Mouse (Mus musculus) embryonic facial prominence, embryonic 11.5 days (tissue): ENCODE measurements around the gene Zfp354c. TPM values are rescaled to one million over a fixed set of nuclear protein-coding genes. Genes with fewer than 3 reads are reported as not detected.
A peak's percentile ranks its signal among the peaks of the same experiment; 100 is the strongest.

Source experiments
- ATAC-seq: fragments of 200-750 bp; cut with Nextera tagmentation; replicated peaks from 2 replicates; pipeline ENCODE4 v1.8.0; 2017; ENCODE audit warnings: low read depth; ENCODE audit not compliant: insufficient number of reproducible peaks, low FRiP score, low TSS enrichment
- DNase-seq: peaks from one replicate; pipeline ENCODE4 v3.0.0-alpha.2; 2015; ENCODE audit warnings: low spot score
- H3K27ac ChIP-seq: fragments of 300-500 bp; sonication (generic); replicated peaks from 2 replicates; pipeline ENCODE4 v1.5.1; 2014; ENCODE audit warnings: mild to moderate bottlenecking, low read depth, low read length, control low read depth
- H3K27me3 ChIP-seq: fragments of 300-500 bp; sonication (generic); 2 replicates; pipeline ENCODE4 v1.6.1; 2014; ENCODE audit warnings: mild to moderate bottlenecking, low read length, moderate library complexity, mixed read lengths; ENCODE audit not compliant: control insufficient read depth, insufficient read depth
- H3K36me3 ChIP-seq: fragments of 300-500 bp; sonication (generic); replicated peaks from 2 replicates; pipeline ENCODE4 v1.6.1; 2014; ENCODE audit warnings: low read depth, mild to moderate bottlenecking, low read length, moderate library complexity, mixed read lengths; ENCODE audit not compliant: control insufficient read depth, insufficient read depth
- H3K4me1 ChIP-seq: fragments of 300-500 bp; sonication (generic); 2 replicates; pipeline ENCODE4 v1.6.1; 2014; ENCODE audit warnings: low read length, mixed read lengths; ENCODE audit not compliant: control insufficient read depth, insufficient read depth
- H3K4me2 ChIP-seq: fragments of 300-500 bp; sonication (generic); 2 replicates; pipeline ENCODE4 v1.6.1; 2014; ENCODE audit warnings: low read depth, mild to moderate bottlenecking, control low read depth, low read length, moderate library complexity
- H3K4me3 ChIP-seq: fragments of 300-500 bp; sonication (generic); 2 replicates; pipeline ENCODE4 v1.5.1; 2014; ENCODE audit warnings: low read depth, low read length, control low read depth
- H3K9ac ChIP-seq: fragments of 300-500 bp; sonication (generic); replicated peaks from 2 replicates; pipeline ENCODE4 v1.6.1; 2014; ENCODE audit warnings: mild to moderate bottlenecking, control low read depth, low read length
- H3K9me3 ChIP-seq: fragments of 300-500 bp; sonication (generic); replicated peaks from 2 replicates; pipeline ENCODE4 v1.6.1; 2016; ENCODE audit warnings: mild to moderate bottlenecking, low read length, inconsistent platforms, mixed read lengths; ENCODE audit not compliant: control insufficient read depth
- WGBS: fragments of 180-500 bp; shearing (Covaris S2); extraction: QIAGEN DNeasy Blood & Tissue Kit; methylation state at CpG from one replicate; pipeline ENCODE4 v1.1.7; 2014; 5-methylcytosine and 5-hydroxymethylcytosine counted together
- polyA plus RNA-seq: library from polyadenylated mRNA; unstranded; fragments of >200 nt; fragmentation: Nextera tagmentation; extraction: Ambion mirVana; gene quantifications from 2 replicates; pipeline ENCODE4 v1.2.1, GENCODE M21; 2014

Zfp354c gene
- 51.4 and 56.1 TPM in 2 replicates for polyA plus RNA-seq

DNA sequence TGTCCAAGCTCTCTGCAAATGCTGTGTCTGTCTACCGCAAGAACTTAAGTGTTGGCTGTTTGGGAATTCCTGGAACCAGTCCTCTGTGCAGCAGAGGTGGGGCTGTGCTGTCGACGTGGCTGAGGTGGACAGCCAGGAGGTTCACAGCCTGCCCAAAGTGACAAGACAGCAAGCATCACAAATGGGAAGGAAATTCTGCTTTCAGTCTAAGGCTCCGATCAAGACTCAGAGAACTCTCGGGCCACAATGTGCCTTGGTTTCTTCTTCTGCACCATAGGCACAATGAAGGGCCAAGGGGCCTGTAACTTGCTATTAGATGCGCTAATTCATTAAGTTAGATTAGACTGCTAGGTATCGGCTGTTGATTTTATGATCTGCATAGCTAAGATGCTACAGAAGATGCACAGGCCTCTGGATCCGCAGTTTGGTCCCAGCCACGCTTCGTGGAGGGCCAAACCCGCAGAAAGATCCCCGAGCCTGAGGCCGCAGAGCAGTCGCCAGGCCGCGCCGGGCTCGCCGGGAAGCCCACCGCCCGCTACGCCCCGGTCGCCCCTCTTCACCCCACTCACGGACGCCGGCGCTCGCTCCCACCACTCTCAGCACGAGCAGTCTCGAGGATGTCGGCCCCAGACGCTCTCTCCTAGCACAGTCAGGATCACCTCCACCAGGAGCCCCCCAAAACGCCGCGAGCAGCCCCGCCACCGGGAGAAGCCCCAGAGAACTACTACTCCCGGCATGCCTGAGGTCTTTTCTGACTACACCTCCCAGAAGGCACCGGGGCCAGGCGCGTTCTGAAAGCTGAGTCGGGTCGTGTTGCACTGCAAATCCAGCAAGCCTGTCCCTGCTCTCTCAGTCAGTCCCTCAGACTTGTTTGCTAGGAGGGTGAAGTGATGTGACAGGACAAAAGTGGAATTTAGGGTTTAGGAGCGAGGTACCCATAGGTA is at the start of gene Zfp354c:
Gene Zfp354c (minus strand): TSS at position 715 of the 944 bp plus-strand sequence.
- H3K9ac ChIP-seq, result peak within 1 kb of the TSS; percentile 69
- peak; percentile 96 for ATAC-seq
- H3K27me3 ChIP-seq, result no peaks in the 10 kb centered on the region
- peak within 1 kb of the TSS; percentile 53 for H3K4me3 ChIP-seq
- peak within 1 kb of the TSS; percentile 58 for H3K4me2 ChIP-seq
- H3K27ac ChIP-seq, result no peak within 1 kb of the TSS
- DNase-seq, result peak; percentile 94
- WGBS, result under 1% methylated on average over 45 of the region's 45 CpGs
- peaks cover 11% of the 10 kb centered on the region for H3K36me3 ChIP-seq
- H3K9me3 ChIP-seq, result no peaks in the 10 kb centered on the region
- no peaks in the 10 kb centered on the region for H3K4me1 ChIP-seq

DNA sequence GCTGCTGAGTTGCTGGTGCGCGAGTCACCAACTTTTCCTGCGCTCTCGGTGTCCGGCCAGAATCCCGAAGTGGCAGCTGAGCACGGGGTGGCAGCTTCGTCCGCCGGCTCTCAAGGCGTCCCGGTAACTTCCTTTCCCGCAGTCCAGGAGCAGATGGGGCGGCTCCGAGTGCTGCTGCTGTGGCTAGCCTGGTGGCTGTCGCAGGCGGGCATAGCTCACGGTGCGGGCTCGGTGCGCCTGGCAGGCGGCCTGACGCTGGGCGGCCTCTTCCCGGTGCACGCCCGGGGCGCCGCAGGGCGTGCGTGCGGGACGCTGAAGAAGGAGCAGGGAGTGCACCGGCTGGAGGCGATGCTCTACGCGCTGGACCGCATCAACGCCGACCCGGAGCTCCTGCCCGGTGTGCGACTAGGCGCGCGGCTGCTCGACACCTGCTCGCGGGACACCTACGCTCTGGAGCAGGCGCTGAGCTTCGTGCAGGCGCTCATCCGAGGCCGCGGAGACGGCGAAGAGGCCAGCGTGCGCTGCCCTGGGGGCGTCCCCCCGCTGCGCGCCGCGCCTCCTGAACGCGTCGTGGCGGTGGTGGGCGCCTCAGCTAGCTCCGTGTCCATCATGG is 23.6 kb upstream of the Zfp354c start:
- Histone ChIP-seq H3K27me3 (peaks cover 37% of the 10 kb centered on the region), H3K4me3 (peak overlapping the region; percentile 43), H3K9me3 (no peaks in the 10 kb centered on the region), H3K4me2 (peak overlapping the region; percentile 90), H3K27ac (no peak overlapping the region), H3K9ac (peak overlapping the region; percentile 44), H3K36me3 (no peaks in the 10 kb centered on the region), H3K4me1 (peaks cover 8% of the 10 kb centered on the region; the same call in 1 of the 2 replicates)
- WGBS, result under 1% methylated on average over 72 of the region's 72 CpGs
- DNase-seq (peak; percentile 23), ATAC-seq (no peak)

DNA sequence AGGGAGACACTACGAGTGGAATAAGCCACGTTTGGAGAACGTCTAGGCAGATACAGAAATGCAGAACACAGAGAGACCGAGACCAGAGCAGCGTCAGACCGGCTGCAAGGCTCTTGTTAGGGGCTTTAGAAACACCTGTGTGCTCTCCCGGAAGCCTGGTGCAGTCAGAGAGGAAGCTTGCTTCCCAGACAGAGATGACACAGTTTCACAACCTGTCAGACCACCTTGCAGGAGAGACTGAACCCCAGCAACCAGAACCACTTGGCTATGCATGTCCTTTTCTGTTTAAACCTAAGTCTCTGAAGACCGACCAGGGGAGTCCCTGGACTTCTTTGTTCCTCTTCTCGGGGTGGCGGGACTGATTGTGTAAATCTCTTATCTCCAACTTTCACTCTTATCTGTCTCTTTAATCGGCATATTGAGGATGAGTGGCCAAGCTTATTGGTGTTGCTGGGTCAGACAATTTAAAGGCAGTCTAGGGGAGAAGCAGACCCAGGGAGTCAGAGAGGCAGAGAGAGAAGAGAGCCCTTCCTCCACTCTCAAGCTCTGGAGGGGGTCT is 22.7 kb upstream of the Zfp354c start, which contains the start of gene Grm6:
Gene Grm6 (plus strand): TSS at position 509 of the 559 bp plus-strand sequence.
- 2% methylated on average over 11 of the region's 11 CpGs for WGBS
- DNase-seq (peak; percentile 8), ATAC-seq (no peak)
- H3K9ac ChIP-seq, result peak within 1 kb of the TSS; percentile 44
- peaks cover 37% of the 10 kb centered on the region for H3K27me3 ChIP-seq
- no peaks in the 10 kb centered on the region for H3K9me3 ChIP-seq
- H3K4me3 ChIP-seq, result peak within 1 kb of the TSS; percentile 43
- no peak within 1 kb of the TSS for H3K27ac ChIP-seq
- no peaks in the 10 kb centered on the region for H3K36me3 ChIP-seq
- peak within 1 kb of the TSS; percentile 90 for H3K4me2 ChIP-seq
- peaks cover 8% of the 10 kb centered on the region; the same call in 1 of the 2 replicates for H3K4me1 ChIP-seq

DNA sequence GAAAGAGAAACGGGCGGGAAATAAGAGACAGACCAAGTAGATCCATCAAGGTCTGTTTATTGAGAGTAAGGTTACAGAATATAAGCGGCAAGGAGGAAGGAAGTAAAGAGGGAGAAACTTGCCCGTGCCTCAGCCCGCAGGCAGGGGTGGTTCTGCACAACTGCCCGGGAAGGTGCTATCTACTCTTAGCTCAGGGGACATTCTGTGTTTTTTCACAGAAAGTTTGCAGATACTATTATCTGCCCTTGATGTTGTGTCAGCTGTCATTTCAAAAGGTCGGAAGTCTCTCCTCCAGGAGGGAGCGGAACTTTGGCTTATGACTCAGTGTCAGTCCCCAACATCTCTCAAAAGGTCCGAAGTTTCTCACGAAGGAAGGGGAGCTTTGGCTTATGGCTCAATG is 21.8 kb upstream of the Zfp354c start:
- Histone ChIP-seq H3K4me2 (no peak overlapping the region), H3K4me3 (no peak overlapping the region), H3K36me3 (no peaks in the 10 kb centered on the region), H3K4me1 (peaks cover 8% of the 10 kb centered on the region; the same call in 1 of the 2 replicates), H3K27me3 (peaks cover 37% of the 10 kb centered on the region), H3K27ac (no peak overlapping the region), H3K9me3 (no peaks in the 10 kb centered on the region), H3K9ac (no peak overlapping the region)
- ATAC-seq, result no peak
- DNase-seq, result no peak
- WGBS, result 5% methylated on average over 10 of the region's 10 CpGs

DNA sequence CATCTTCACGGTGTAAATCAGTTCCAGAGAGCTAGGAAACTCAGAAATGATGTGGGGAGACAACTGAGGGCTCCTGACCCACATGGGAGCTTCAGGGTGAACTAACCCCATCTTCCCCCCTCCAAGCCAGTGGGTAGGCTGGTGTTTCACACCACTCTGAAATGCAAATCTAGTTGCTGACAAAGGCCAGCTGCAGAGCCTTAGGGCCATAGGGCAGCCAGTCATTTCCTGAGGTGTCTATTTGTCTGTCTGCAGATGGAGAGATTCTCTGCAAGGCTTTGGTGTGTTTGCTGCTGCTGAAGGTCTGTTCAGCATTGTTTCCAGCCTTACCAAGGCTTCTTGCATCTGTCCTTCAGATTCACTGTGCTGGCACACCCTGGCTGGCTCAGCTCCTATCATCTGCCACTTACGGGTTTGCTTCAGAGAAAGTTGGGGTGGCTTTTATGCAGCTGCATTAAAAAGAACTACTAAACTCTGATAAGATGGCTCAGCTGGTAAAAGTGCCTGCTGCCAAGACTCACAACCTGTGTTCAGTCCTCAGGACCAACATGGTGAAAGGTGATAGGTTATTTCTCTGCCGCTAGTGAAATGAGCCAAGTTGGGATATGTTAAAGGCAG is 21.1 kb upstream of the Zfp354c start:
- Histone ChIP-seq H3K27me3 (peaks cover 37% of the 10 kb centered on the region), H3K36me3 (no peaks in the 10 kb centered on the region), H3K4me1 (peaks cover 8% of the 10 kb centered on the region; the same call in 1 of the 2 replicates), H3K27ac (no peak overlapping the region), H3K9ac (no peak overlapping the region), H3K4me2 (no peak overlapping the region), H3K4me3 (no peak overlapping the region), H3K9me3 (no peaks in the 10 kb centered on the region)
- 43% methylated on average over 3 of the region's 3 CpGs for WGBS
- ATAC-seq, result no peak
- DNase-seq, result no peak

DNA sequence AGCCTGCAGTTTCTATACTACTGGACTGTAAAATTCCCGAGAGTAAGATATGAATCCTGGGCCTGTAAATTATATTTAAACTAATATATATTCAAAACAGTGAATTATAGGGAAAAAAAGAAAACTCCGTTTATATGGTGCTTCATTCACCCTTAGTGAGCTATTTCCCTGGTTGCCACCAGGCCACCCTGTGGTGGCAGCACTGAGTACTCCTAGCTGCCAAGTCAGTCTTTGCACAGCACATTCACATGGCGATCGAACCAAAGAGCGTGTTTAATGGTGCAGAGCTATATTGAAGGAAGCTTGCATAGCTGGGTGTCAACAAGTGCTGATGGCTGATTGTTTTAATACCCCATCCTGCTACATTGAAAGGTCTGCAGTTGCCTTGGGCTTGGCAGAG is 19.5 kb upstream of the Zfp354c start:
- DNase-seq, result no peak
- WGBS, result 74% methylated on average over 5 of the region's 5 CpGs
- Histone ChIP-seq H3K36me3 (no peaks in the 10 kb centered on the region), H3K27ac (no peak overlapping the region), H3K9me3 (no peaks in the 10 kb centered on the region), H3K4me2 (no peak overlapping the region), H3K27me3 (peaks cover 33% of the 10 kb centered on the region), H3K4me1 (peaks cover 8% of the 10 kb centered on the region; the same call in 1 of the 2 replicates), H3K9ac (no peak overlapping the region), H3K4me3 (no peak overlapping the region)
- ATAC-seq, result no peak

DNA sequence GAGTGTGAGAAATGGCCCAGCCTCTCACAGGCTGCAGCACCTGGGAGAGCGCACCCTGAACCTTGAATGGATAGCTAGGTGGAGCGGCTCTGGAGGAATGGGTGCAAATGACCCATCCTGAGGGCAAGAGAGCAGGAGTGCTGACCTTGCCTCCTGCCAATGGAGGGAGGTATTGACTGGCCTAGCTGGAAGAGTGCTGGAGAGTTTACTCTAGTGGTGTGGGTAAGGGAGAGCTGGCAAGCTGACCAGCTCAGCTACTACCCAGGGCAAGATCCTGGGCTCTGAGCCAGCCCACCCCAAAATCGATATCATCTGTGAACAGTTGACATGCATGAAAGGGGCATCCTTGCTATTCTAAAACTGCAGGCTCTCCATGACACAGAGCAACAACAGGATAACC is 18.4 kb upstream of the Zfp354c start:
- no peaks in the 10 kb centered on the region for H3K36me3 ChIP-seq
- no peak overlapping the region for H3K4me3 ChIP-seq
- DNase-seq (no peak), ATAC-seq (no peak)
- H3K27me3 ChIP-seq, result peaks cover 23% of the 10 kb centered on the region
- no peak overlapping the region for H3K4me2 ChIP-seq
- peaks cover 2% of the 10 kb centered on the region; the same call in 1 of the 2 replicates for H3K4me1 ChIP-seq
- no peak overlapping the region for H3K27ac ChIP-seq
- H3K9me3 ChIP-seq, result no peaks in the 10 kb centered on the region
- WGBS, result 95% methylated on average over 3 of the region's 3 CpGs
- H3K9ac ChIP-seq, result no peak overlapping the region
